Mouse (Mus musculus) layer of hippocampus, postnatal 14 days (tissue): ENCODE measurements around the gene Slc5a10. TPM values are rescaled to one million over a fixed set of nuclear protein-coding genes. Genes with fewer than 3 reads are reported as not detected.

Experiments used
- DNase-seq, 2 experiments: peaks; one replicate each; pipeline ENCODE4 v3.0.0; 2021 to 2022; ENCODE audit warnings: low spot score in 2 of 2, mixed read lengths in 1 of 2
- total RNA-seq, 2 experiments: library from RNA; stranded (reverse); gene quantifications; 2 replicates each; pipeline ENCODE4 v1.2.3; 2021

Gene Slc5a10
- total RNA-seq, 2 experiments from 2014 or later: 0.48 to 0.64 TPM

GRCm38 (mm10) chr11:61626509-61626908, 94.1 kb downstream of the Slc5a10 start:
- no peak for DNase-seq

GRCm38 (mm10) chr11:61625136-61625535, 95.5 kb downstream of the Slc5a10 start:
- DNase-seq: no peak

Other genes with a start within 250 kb of the Slc5a10 start
- 10 to 100 TPM in 1 of 2 experiments, 1 to 10 TPM in 1; 8.5 to 12.5 TPM for gene Mfap4, start 235.4 kb downstream of the Slc5a10 start, total RNA-seq
- gene Mapk7, start 226.4 kb downstream of the Slc5a10 start, total RNA-seq: 10 to 100 TPM; 32.8 to 36.2 TPM
- 10 to 100 TPM; 37.3 to 37.4 TPM for gene B9d1, start 215.7 kb downstream of the Slc5a10 start, total RNA-seq
- gene Epn2, start 141.1 kb downstream of the Slc5a10 start, total RNA-seq: 100 to 1,000 TPM; 147 to 158 TPM
- 1 to 10 TPM; 7.0 to 9.0 TPM for gene Grap, start 67.6 kb downstream of the Slc5a10 start, total RNA-seq
- under 1 TPM in 1 of 2 experiments, not detected in 1; 0.07 TPM for gene Fam83g, start 36.7 kb downstream of the Slc5a10 start, total RNA-seq
- 10 to 100 TPM; 40.8 to 45.7 TPM for gene Prpsap2, start 41.3 kb upstream of the Slc5a10 start, total RNA-seq
- gene Ulk2, start 134.2 kb upstream of the Slc5a10 start, total RNA-seq: 10 to 100 TPM; 88.6 to 92.1 TPM
- gene Akap10, start 209.4 kb upstream of the Slc5a10 start, total RNA-seq: 10 to 100 TPM; 31.2 to 33.9 TPM
- 10 to 100 TPM; 66.1 to 69.8 TPM for gene Specc1, start 235.9 kb upstream of the Slc5a10 start, total RNA-seq